Mouse (Mus musculus): ENCODE results near the gene Pdzk1. TPM values are rescaled to one million over a fixed set of nuclear protein-coding genes. Genes with fewer than 3 reads are reported as not detected.

The Pdzk1 gene
- polyA plus RNA-seq (2014; fragmentation: Nextera tagmentation; extraction: Ambion mirVana): 0.28 TPM in 1 of 2 replicates, not detected in the other

GRCm38 (mm10) chr3:96828984-96829383 is at the start of gene Pdzk1, which contains the start of gene Cd160:
Gene Pdzk1 (plus strand): TSS chr3:96829284.
Gene Cd160 (minus strand): TSS chr3:96829351.
- Histone ChIP-seq H3K9me3 (ENCODE audit: control insufficient read depth, low read depth, low read length) (no peaks in the 10 kb centered on the region), H3K4me3 (ENCODE audit: low read depth, low read length) (no peak within 1 kb of the TSS), H3K4me2 (replicated peaks; ENCODE audit: low read depth, low read length) (no peak within 1 kb of the TSS), H3K4me1 (ENCODE audit: control insufficient read depth, insufficient read depth, low read length) (no peaks in the 10 kb centered on the region), H3K27me3 (ENCODE audit: control insufficient read depth, insufficient read depth, low read length) (no peaks in the 10 kb centered on the region), H3K27ac (ENCODE audit: low read length) (no peak within 1 kb of the TSS), H3K9ac (replicated peaks; ENCODE audit: low read depth, low read length) (no peak within 1 kb of the TSS), H3K36me3 (ENCODE audit: control insufficient read depth, insufficient read depth, low read length) (no peaks in the 10 kb centered on the region)
- 71% methylated on average over 1 of the region's 1 CpGs for WGBS
- no peak for ATAC-seq (ENCODE audit: insufficient number of reproducible peaks, insufficient read depth, low FRiP score, low read depth)

- Histone ChIP-seq H3K9ac (replicated peaks; ENCODE audit: low read depth, low read length) (no peak overlapping the region), H3K4me3 (ENCODE audit: low read depth, low read length) (no peak overlapping the region), H3K27me3 (ENCODE audit: control insufficient read depth, insufficient read depth, low read length) (no peaks in the 10 kb centered on the region), H3K36me3 (ENCODE audit: control insufficient read depth, insufficient read depth, low read length) (peaks cover 10% of the 10 kb centered on the region; the same call in 1 of the 2 replicates), H3K9me3 (ENCODE audit: control insufficient read depth, low read depth, low read length) (no peaks in the 10 kb centered on the region), H3K4me1 (ENCODE audit: control insufficient read depth, insufficient read depth, low read length) (no peaks in the 10 kb centered on the region), H3K4me2 (replicated peaks; ENCODE audit: low read depth, low read length) (no peak overlapping the region), H3K27ac (ENCODE audit: low read length) (no peak overlapping the region)
- no peak for ATAC-seq (ENCODE audit: insufficient number of reproducible peaks, insufficient read depth, low FRiP score, low read depth)
- 63% methylated on average over 8 of the region's 8 CpGs for WGBS
These were observed 46.8 kb upstream of the Pdzk1 start for GRCm38 (mm10) chr3:96782236-96782635.

GRCm38 (mm10) chr3:96787784-96788183 is 41.3 kb upstream of the Pdzk1 start:
- H3K4me3 ChIP-seq (ENCODE audit: low read depth, low read length): no peak overlapping the region
- H3K27me3 ChIP-seq (ENCODE audit: control insufficient read depth, insufficient read depth, low read length): no peaks in the 10 kb centered on the region
- no peak overlapping the region for H3K9ac ChIP-seq (replicated peaks; ENCODE audit: low read depth, low read length)
- no peak for ATAC-seq (ENCODE audit: insufficient number of reproducible peaks, insufficient read depth, low FRiP score, low read depth)
- peaks cover 12% of the 10 kb centered on the region; the same call in 1 of the 2 replicates for H3K36me3 ChIP-seq (ENCODE audit: control insufficient read depth, insufficient read depth, low read length)
- WGBS: 94% methylated on average over 1 of the region's 1 CpGs
- H3K27ac ChIP-seq (ENCODE audit: low read length): no peak overlapping the region
- no peak overlapping the region for H3K4me2 ChIP-seq (replicated peaks; ENCODE audit: low read depth, low read length)
- no peaks in the 10 kb centered on the region for H3K9me3 ChIP-seq (ENCODE audit: control insufficient read depth, low read depth, low read length)
- H3K4me1 ChIP-seq (ENCODE audit: control insufficient read depth, insufficient read depth, low read length): no peaks in the 10 kb centered on the region

- Histone ChIP-seq H3K9me3 (ENCODE audit: control insufficient read depth, low read depth, low read length) (no peaks in the 10 kb centered on the region), H3K36me3 (ENCODE audit: control insufficient read depth, insufficient read depth, low read length) (peaks cover 12% of the 10 kb centered on the region; the same call in 1 of the 2 replicates), H3K4me2 (replicated peaks; ENCODE audit: low read depth, low read length) (no peak overlapping the region), H3K27me3 (ENCODE audit: control insufficient read depth, insufficient read depth, low read length) (no peaks in the 10 kb centered on the region), H3K4me3 (ENCODE audit: low read depth, low read length) (no peak overlapping the region), H3K27ac (ENCODE audit: low read length) (no peak overlapping the region), H3K4me1 (ENCODE audit: control insufficient read depth, insufficient read depth, low read length) (no peaks in the 10 kb centered on the region), H3K9ac (replicated peaks; ENCODE audit: low read depth, low read length) (no peak overlapping the region)
- 93% methylated on average over 8 of the region's 8 CpGs for WGBS
- ATAC-seq (ENCODE audit: insufficient number of reproducible peaks, insufficient read depth, low FRiP score, low read depth): no peak
These were observed 40.6 kb upstream of the Pdzk1 start for GRCm38 (mm10) chr3:96788506-96788905.

GRCm38 (mm10) chr3:96800254-96800653 is 28.8 kb upstream of the Pdzk1 start:
- 69% methylated on average over 11 of the region's 11 CpGs for WGBS
- Histone ChIP-seq H3K4me1 (ENCODE audit: control insufficient read depth, insufficient read depth, low read length) (no peaks in the 10 kb centered on the region), H3K27me3 (ENCODE audit: control insufficient read depth, insufficient read depth, low read length) (no peaks in the 10 kb centered on the region), H3K27ac (ENCODE audit: low read length) (no peak overlapping the region), H3K9me3 (ENCODE audit: control insufficient read depth, low read depth, low read length) (no peaks in the 10 kb centered on the region), H3K4me2 (replicated peaks; ENCODE audit: low read depth, low read length) (no peak overlapping the region), H3K36me3 (ENCODE audit: control insufficient read depth, insufficient read depth, low read length) (no peaks in the 10 kb centered on the region), H3K9ac (replicated peaks; ENCODE audit: low read depth, low read length) (no peak overlapping the region), H3K4me3 (ENCODE audit: low read depth, low read length) (no peak overlapping the region)
- ATAC-seq (ENCODE audit: insufficient number of reproducible peaks, insufficient read depth, low FRiP score, low read depth): no peak

GRCm38 (mm10) chr3:96802214-96802613 is 26.9 kb upstream of the Pdzk1 start:
- Histone ChIP-seq H3K4me1 (ENCODE audit: control insufficient read depth, insufficient read depth, low read length) (no peaks in the 10 kb centered on the region), H3K9ac (replicated peaks; ENCODE audit: low read depth, low read length) (no peak overlapping the region), H3K4me2 (replicated peaks; ENCODE audit: low read depth, low read length) (no peak overlapping the region), H3K9me3 (ENCODE audit: control insufficient read depth, low read depth, low read length) (no peaks in the 10 kb centered on the region), H3K4me3 (ENCODE audit: low read depth, low read length) (no peak overlapping the region), H3K27me3 (ENCODE audit: control insufficient read depth, insufficient read depth, low read length) (no peaks in the 10 kb centered on the region), H3K27ac (ENCODE audit: low read length) (no peak overlapping the region), H3K36me3 (ENCODE audit: control insufficient read depth, insufficient read depth, low read length) (no peaks in the 10 kb centered on the region)
- 38% methylated on average over 1 of the region's 1 CpGs for WGBS
- ATAC-seq (ENCODE audit: insufficient number of reproducible peaks, insufficient read depth, low FRiP score, low read depth): no peak

- Histone ChIP-seq H3K4me1 (ENCODE audit: control insufficient read depth, insufficient read depth, low read length) (no peaks in the 10 kb centered on the region), H3K4me3 (ENCODE audit: low read depth, low read length) (no peak overlapping the region), H3K36me3 (ENCODE audit: control insufficient read depth, insufficient read depth, low read length) (no peaks in the 10 kb centered on the region), H3K4me2 (replicated peaks; ENCODE audit: low read depth, low read length) (no peak overlapping the region), H3K27ac (ENCODE audit: low read length) (no peak overlapping the region), H3K9me3 (ENCODE audit: control insufficient read depth, low read depth, low read length) (no peaks in the 10 kb centered on the region), H3K27me3 (ENCODE audit: control insufficient read depth, insufficient read depth, low read length) (no peaks in the 10 kb centered on the region), H3K9ac (replicated peaks; ENCODE audit: low read depth, low read length) (no peak overlapping the region)
- 83% methylated on average over 3 of the region's 3 CpGs for WGBS
- no peak for ATAC-seq (ENCODE audit: insufficient number of reproducible peaks, insufficient read depth, low FRiP score, low read depth)
These were observed 20.9 kb upstream of the Pdzk1 start for GRCm38 (mm10) chr3:96808136-96808535.

GRCm38 (mm10) chr3:96808651-96809050 is 20.4 kb upstream of the Pdzk1 start:
- Histone ChIP-seq H3K4me1 (ENCODE audit: control insufficient read depth, insufficient read depth, low read length) (peaks cover 3% of the 10 kb centered on the region; the same call in 1 of the 2 replicates), H3K4me3 (ENCODE audit: low read depth, low read length) (no peak overlapping the region), H3K36me3 (ENCODE audit: control insufficient read depth, insufficient read depth, low read length) (no peaks in the 10 kb centered on the region), H3K9ac (replicated peaks; ENCODE audit: low read depth, low read length) (no peak overlapping the region), H3K27ac (ENCODE audit: low read length) (no peak overlapping the region), H3K4me2 (replicated peaks; ENCODE audit: low read depth, low read length) (no peak overlapping the region), H3K9me3 (ENCODE audit: control insufficient read depth, low read depth, low read length) (no peaks in the 10 kb centered on the region), H3K27me3 (ENCODE audit: control insufficient read depth, insufficient read depth, low read length) (no peaks in the 10 kb centered on the region)
- WGBS: 62% methylated on average over 3 of the region's 3 CpGs
- no peak for ATAC-seq (ENCODE audit: insufficient number of reproducible peaks, insufficient read depth, low FRiP score, low read depth)

- H3K4me2 ChIP-seq (replicated peaks; ENCODE audit: low read depth, low read length): no peak overlapping the region
- H3K4me1 ChIP-seq (ENCODE audit: control insufficient read depth, insufficient read depth, low read length): peaks cover 3% of the 10 kb centered on the region; the same call in 1 of the 2 replicates
- H3K9me3 ChIP-seq (ENCODE audit: control insufficient read depth, low read depth, low read length): no peaks in the 10 kb centered on the region
- H3K27ac ChIP-seq (ENCODE audit: low read length): no peak overlapping the region
- no peak overlapping the region for H3K9ac ChIP-seq (replicated peaks; ENCODE audit: low read depth, low read length)
- H3K4me3 ChIP-seq (ENCODE audit: low read depth, low read length): no peak overlapping the region
- no peaks in the 10 kb centered on the region for H3K27me3 ChIP-seq (ENCODE audit: control insufficient read depth, insufficient read depth, low read length)
- WGBS: 87% methylated on average over 3 of the region's 3 CpGs
- ATAC-seq (ENCODE audit: insufficient number of reproducible peaks, insufficient read depth, low FRiP score, low read depth): no peak
- H3K36me3 ChIP-seq (ENCODE audit: control insufficient read depth, insufficient read depth, low read length): no peaks in the 10 kb centered on the region
These were observed 17.9 kb upstream of the Pdzk1 start for GRCm38 (mm10) chr3:96811232-96811631.

All from stomach, embryonic 14.5 days (tissue).